Mouse (Mus musculus): ENCODE measurements around the gene Zbtb45. TPM values are rescaled to one million over a fixed set of nuclear protein-coding genes. Genes with fewer than 3 reads are reported as not detected.

The Zbtb45 gene
- polyA plus RNA-seq, 1 experiment, result 24.5 TPM

DNA sequence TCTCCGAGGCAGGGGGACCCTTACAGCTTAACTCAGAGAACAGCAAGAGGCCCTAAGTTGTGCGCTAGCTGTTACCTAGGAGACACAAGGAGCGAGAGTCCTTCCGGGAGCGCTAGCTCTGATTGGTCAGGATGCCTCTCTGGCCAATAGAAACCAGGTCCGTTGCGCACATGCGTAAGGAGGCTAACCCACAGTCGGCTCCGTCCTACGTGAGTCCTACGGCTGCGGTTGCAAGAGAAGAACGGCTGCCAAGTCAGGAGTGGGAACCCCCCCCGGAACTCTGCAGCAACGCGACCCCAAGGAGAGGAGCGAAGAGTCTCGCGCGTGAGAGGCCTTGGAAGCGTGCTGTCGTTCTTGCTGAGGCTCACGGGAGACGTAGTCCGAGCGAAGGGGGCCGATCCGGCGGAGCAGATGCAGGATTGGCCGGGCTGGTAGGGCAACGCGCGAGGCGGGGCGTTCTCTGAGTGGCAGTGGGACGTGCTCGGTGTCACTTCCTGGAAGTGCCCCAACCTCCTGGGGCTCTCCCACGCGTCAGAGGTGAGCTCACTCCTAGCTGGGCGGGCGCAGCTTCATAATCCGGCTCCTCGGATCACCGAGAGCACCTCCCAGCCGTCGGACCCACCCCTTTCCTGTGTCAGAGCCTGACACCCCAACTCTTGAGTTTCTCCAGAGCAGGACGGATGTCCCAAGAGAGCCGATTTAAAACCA lies 32.0 kb downstream of the Zbtb45 start, which contains the start of gene Zfp446:
Gene Zfp446 (plus strand): TSS at position 167 of the 708 bp plus-strand sequence.
- Histone ChIP-seq H3K36me3 (ENCODE audit: control insufficient read depth, insufficient read depth, low read length) (no peaks in the 10 kb centered on the region), H3K27ac (ENCODE audit: insufficient read depth, low read length) (peak within 1 kb of the TSS; percentile 97), H3K4me1 (ENCODE audit: control insufficient read depth, insufficient read depth, insufficient read length) (peaks cover 5% of the 10 kb centered on the region; the same call in 1 of the 2 replicates), H3K4me3 (ENCODE audit: extremely low read depth, insufficient read depth, insufficient read length) (peak within 1 kb of the TSS; percentile 93), H3K27me3 (ENCODE audit: control insufficient read depth, insufficient read depth, low read length) (no peaks in the 10 kb centered on the region)
- under 1% methylated on average over 49 of the region's 49 CpGs for WGBS
- TF ChIP-seq POLR2A (IDR thresholded peaks at IDR 0.05; ENCODE audit: low read depth, low read length) (peak; percentile 79), CTCF (IDR thresholded peaks at IDR 0.05; ENCODE audit: extremely low read depth, insufficient read depth, insufficient read length, insufficient replicate concordance) (no peak)
- peak; percentile 97 to 98 for DNase-seq (ENCODE audit: low read depth in 1 of 2, low spot score in 2 of 2)

DNA sequence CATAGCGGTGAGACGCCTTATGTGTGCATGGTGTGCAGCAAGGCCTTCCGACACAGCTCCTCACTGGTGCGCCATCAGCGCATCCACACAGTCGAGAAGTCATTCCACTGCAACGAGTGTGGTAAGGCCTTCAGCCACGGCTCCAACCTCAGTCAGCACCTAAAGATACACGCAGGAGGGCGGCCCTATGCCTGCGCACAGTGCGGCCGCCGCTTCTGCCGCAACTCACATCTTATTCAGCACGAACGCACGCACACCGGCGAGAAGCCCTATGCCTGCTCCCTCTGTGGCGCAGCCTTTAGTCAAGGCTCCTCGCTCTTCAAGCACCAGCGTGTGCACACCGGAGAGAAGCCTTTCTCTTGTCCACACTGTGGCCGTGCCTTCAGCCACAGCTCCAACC lies 38.9 kb downstream of the Zbtb45 start:
- H3K27ac ChIP-seq (ENCODE audit: insufficient read depth, low read length), result no peak overlapping the region
- H3K4me3 ChIP-seq (ENCODE audit: extremely low read depth, insufficient read depth, insufficient read length), result no peak overlapping the region
- no peak for DNase-seq (ENCODE audit: low read depth in 1 of 2, low spot score in 2 of 2)
- WGBS, result 97% methylated on average over 25 of the region's 25 CpGs
- no peaks in the 10 kb centered on the region for H3K27me3 ChIP-seq (ENCODE audit: control insufficient read depth, insufficient read depth, low read length)
- TF ChIP-seq POLR2A (IDR thresholded peaks at IDR 0.05; ENCODE audit: low read depth, low read length) (no peak), CTCF (IDR thresholded peaks at IDR 0.05; ENCODE audit: extremely low read depth, insufficient read depth, insufficient read length, insufficient replicate concordance) (no peak)
- peaks cover 20% of the 10 kb centered on the region for H3K36me3 ChIP-seq (ENCODE audit: control insufficient read depth, insufficient read depth, low read length)
- peaks cover 3% of the 10 kb centered on the region; the same call in 1 of the 2 replicates for H3K4me1 ChIP-seq (ENCODE audit: control insufficient read depth, insufficient read depth, insufficient read length)

DNA sequence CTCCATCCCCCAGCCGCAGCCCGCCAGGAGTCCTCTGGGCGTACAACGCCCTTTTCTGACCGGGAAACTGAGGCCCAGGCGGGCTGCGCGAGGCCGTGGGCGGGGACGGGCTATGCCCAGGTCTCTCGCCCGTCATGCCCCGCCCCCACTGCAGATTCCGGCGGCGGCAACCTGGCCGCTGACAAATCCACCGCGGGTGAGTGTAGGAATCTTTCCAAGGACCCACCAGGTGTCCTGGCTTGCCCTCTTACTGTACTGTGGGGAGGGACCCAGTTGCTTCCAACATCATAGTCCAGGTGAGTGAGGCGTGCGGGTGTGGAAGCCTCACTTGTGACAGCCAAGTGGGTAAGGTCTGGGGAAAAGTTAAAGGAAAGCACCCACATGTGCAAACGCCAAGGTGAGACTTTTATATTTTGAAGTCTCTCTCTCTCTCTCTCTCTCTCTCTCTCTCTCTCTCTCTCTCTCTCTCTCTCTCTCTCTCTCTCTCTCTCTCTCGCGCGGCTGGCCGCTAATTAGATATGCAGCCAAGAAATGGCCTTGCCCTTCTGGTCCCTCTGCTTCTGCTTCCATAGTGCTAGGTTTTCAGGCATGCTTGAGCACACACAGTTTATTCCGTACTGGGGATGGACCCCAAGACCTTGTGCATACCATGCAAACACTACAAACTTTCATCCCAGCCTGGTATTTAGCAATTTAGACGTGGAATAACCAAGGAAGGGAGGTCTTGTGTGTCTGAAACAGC lies 43.6 kb downstream of the Zbtb45 start:
- peak in 1 of 2 experiments; percentile 64 for DNase-seq (ENCODE audit: low read depth in 1 of 2, low spot score in 2 of 2)

DNA sequence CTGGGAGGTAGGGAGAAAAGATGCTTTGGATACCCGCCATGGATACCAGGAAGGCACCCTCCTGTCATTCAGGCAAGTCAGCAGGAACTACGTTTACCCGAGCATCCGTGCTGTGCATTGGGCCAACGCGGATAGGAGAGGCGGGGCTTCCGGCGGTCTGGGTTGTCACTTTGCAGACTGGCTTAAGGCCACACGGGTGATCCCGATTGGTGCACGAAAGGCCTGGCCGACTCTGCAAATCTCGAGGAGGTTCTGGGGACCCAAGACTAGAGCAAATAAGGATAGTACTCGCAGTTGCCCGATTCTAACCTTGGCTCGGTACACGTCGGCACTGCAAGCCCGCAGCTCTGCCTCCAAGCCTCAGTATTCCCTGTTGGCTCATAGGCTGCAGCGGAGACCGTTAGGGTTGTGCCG lies 44.1 kb downstream of the Zbtb45 start, which contains the start of gene Zfp324:
Gene Zfp324 (plus strand): TSS at position 161 of the 414 bp plus-strand sequence.
- peak within 1 kb of the TSS; percentile 73 for H3K27ac ChIP-seq (ENCODE audit: insufficient read depth, low read length)
- DNase-seq (ENCODE audit: low read depth in 1 of 2, low spot score in 2 of 2), result peak; percentile 63 to 87
- 0% methylated on average over 23 of the region's 23 CpGs for WGBS
- peaks cover 14% of the 10 kb centered on the region for H3K36me3 ChIP-seq (ENCODE audit: control insufficient read depth, insufficient read depth, low read length)
- no peaks in the 10 kb centered on the region for H3K27me3 ChIP-seq (ENCODE audit: control insufficient read depth, insufficient read depth, low read length)
- H3K4me1 ChIP-seq (ENCODE audit: control insufficient read depth, insufficient read depth, insufficient read length), result peaks cover 6% of the 10 kb centered on the region; the same call in 1 of the 2 replicates
- TF ChIP-seq POLR2A (IDR thresholded peaks at IDR 0.05; ENCODE audit: low read depth, low read length) (peak; percentile 48), CTCF (IDR thresholded peaks at IDR 0.05; ENCODE audit: extremely low read depth, insufficient read depth, insufficient read length, insufficient replicate concordance) (no peak)
- peak within 1 kb of the TSS; percentile 79 for H3K4me3 ChIP-seq (ENCODE audit: extremely low read depth, insufficient read depth, insufficient read length)

More for the DNA sequence above, 43.6 kb downstream of the Zbtb45 start:
- peaks cover 19% of the 10 kb centered on the region for H3K36me3 ChIP-seq (ENCODE audit: control insufficient read depth, insufficient read depth, low read length)
- 1% methylated on average over 29 of the region's 29 CpGs for WGBS
- peak overlapping the region; percentile 79 for H3K4me3 ChIP-seq (ENCODE audit: extremely low read depth, insufficient read depth, insufficient read length)
- H3K4me1 ChIP-seq (ENCODE audit: control insufficient read depth, insufficient read depth, insufficient read length), result peaks cover 6% of the 10 kb centered on the region; the same call in 1 of the 2 replicates
- peak overlapping the region; percentile 73 for H3K27ac ChIP-seq (ENCODE audit: insufficient read depth, low read length)
- TF ChIP-seq CTCF (IDR thresholded peaks at IDR 0.05; ENCODE audit: extremely low read depth, insufficient read depth, insufficient read length, insufficient replicate concordance) (no peak), POLR2A (IDR thresholded peaks at IDR 0.05; ENCODE audit: low read depth, low read length) (no peak)
- no peaks in the 10 kb centered on the region for H3K27me3 ChIP-seq (ENCODE audit: control insufficient read depth, insufficient read depth, low read length)

DNA sequence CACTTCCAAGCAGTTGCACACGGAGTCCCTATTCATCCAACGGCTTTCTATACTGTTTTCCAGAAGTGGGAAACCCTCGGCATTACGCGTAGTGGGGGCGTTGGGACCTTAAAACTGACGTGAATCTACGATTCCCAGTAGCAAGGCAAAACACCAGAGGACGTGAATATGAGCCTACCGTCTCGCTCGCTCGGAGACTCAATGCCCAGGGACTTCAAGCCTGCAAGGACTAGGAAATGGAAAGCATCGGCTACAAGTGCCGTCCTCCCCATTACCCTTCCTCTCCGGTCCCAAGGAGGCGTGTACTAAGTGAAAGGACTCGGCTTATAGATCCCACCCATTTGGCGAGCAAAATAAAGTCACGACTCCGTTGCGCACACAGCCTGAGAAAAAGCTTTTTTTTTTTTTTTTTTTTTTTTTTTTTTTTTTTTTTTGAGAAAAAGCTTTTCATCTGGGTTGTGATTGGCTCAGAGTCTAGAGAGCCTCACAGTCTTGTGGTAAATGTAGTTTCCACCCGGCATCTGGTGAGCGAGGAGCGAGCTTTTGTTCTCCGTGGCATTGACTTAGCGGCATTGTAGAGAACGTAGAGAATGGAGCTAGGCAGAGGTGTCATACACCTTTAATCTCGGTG lies 48.2 kb downstream of the Zbtb45 start:
- Histone ChIP-seq H3K27me3 (ENCODE audit: control insufficient read depth, insufficient read depth, low read length) (no peaks in the 10 kb centered on the region), H3K4me3 (ENCODE audit: extremely low read depth, insufficient read depth, insufficient read length) (peak overlapping the region; percentile 71), H3K27ac (ENCODE audit: insufficient read depth, low read length) (peak overlapping the region; percentile 60), H3K36me3 (ENCODE audit: control insufficient read depth, insufficient read depth, low read length) (no peaks in the 10 kb centered on the region), H3K4me1 (ENCODE audit: control insufficient read depth, insufficient read depth, insufficient read length) (peaks cover 6% of the 10 kb centered on the region; the same call in 1 of the 2 replicates)
- under 1% methylated on average over 29 of the region's 29 CpGs for WGBS
- peak; percentile 48 to 75 for DNase-seq (ENCODE audit: low read depth in 1 of 2, low spot score in 2 of 2)
- peak; percentile 19 for TF ChIP-seq POLR2A (IDR thresholded peaks at IDR 0.05; ENCODE audit: low read depth, low read length)
- no peak for TF ChIP-seq CTCF (IDR thresholded peaks at IDR 0.05; ENCODE audit: extremely low read depth, insufficient read depth, insufficient read length, insufficient replicate concordance)

DNA sequence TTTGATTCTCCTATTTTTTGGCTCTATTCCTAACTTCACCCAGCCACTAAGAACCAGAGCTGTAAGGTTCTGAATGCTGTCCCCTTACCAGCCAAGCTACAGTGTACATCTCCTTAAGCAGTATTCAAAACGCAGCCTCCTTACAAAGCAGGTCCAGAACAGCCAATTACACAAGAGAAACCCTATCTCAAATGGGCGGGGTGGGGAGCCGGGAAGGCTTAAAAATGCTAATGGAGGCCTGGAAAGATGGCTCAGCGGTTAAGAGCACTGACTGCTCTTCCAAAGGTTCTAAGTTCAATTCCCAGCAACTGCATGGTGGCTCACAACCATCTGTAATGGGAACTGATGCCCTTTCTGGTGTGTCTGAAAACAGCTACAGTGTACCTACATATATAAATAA lies 50.1 kb downstream of the Zbtb45 start:
- Histone ChIP-seq H3K4me1 (ENCODE audit: control insufficient read depth, insufficient read depth, insufficient read length) (no peaks in the 10 kb centered on the region; the same call in 1 of the 2 replicates), H3K36me3 (ENCODE audit: control insufficient read depth, insufficient read depth, low read length) (no peaks in the 10 kb centered on the region), H3K27ac (ENCODE audit: insufficient read depth, low read length) (no peak overlapping the region), H3K27me3 (ENCODE audit: control insufficient read depth, insufficient read depth, low read length) (no peaks in the 10 kb centered on the region), H3K4me3 (ENCODE audit: extremely low read depth, insufficient read depth, insufficient read length) (no peak overlapping the region)
- WGBS, result 88% methylated on average over 4 of the region's 4 CpGs
- DNase-seq (ENCODE audit: low read depth in 1 of 2, low spot score in 2 of 2), result no peak
- TF ChIP-seq CTCF (IDR thresholded peaks at IDR 0.05; ENCODE audit: extremely low read depth, insufficient read depth, insufficient read length, insufficient replicate concordance) (no peak), POLR2A (IDR thresholded peaks at IDR 0.05; ENCODE audit: low read depth, low read length) (no peak)

All from spleen, adult 2 months (tissue).